Mouse (Mus musculus) layer of hippocampus, adult 9-11 months (tissue): ENCODE results near the gene Fam111a.

ENCODE experiments used
- DNase-seq: peaks from one replicate; pipeline ENCODE4 v3.0.0; 2022

Gene Fam111a

DNA sequence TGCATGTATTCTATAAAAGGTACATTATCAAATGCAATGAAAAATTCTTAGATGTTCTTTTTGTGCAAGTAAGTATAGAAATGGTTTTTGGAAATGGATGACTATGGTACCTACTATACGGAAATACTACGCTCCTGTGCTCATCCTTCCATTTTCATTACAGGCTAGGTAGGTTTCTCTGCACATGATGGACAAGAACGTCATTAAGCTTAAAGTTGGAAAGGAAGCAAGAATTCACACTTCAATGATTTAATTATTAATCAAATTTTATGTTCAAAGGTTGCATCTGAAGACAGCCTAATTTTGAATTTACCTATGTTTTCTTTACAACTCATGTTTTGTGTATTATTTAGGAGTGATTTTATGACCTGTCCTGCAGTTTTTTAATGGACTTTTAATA is 88.7 kb downstream of the Fam111a start:
- no peak for DNase-seq

- no peak for DNase-seq
Observed at GRCm38 (mm10) chr19:12634963-12635362, 89.4 kb downstream of the Fam111a start.

GRCm38 (mm10) chr19:12636863-12637262 is 91.3 kb downstream of the Fam111a start:
- no peak for DNase-seq

DNA sequence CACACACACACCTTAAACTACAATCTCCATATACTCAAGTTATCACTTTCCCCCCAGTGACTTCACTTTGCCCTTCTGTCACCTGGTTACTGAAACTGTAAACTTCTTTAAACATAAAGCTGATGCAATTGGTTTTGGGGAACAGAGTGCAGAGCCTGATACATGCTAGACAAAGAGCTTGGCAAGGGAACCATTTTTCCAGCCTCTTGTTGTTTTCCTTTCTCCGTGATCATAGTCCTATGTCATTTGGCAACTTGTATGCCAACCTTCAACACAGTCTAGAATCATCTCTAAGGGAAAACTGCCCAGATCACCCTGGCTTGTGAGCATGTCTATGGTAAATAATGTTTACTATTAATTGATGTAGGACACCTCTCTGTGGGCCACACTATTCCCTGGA is 92.5 kb downstream of the Fam111a start:
- DNase-seq = no peak
